Mouse (Mus musculus) intestine, embryonic 16.5 days (tissue): ENCODE measurements around the gene Sorbs1. TPM values are rescaled to one million over a fixed set of nuclear protein-coding genes. Genes with fewer than 3 reads are reported as not detected.

Experiments used
- ATAC-seq: fragments of 200-750 bp; cut with Nextera tagmentation; 2 replicates; pipeline ENCODE4 v1.8.0; 2017; ENCODE audit warnings: moderate TSS enrichment, moderate library complexity
- H3K27ac ChIP-seq: fragments of 300-500 bp; sonication (generic); 2 replicates; pipeline ENCODE4 v1.5.1; 2014; ENCODE audit warnings: mild to moderate bottlenecking, low read length
- H3K27me3 ChIP-seq: fragments of 300-500 bp; sonication (generic); replicated peaks from 2 replicates; pipeline ENCODE4 v1.6.1; 2014; ENCODE audit warnings: low read length, control low read depth, mixed read lengths; ENCODE audit not compliant: control insufficient read depth, insufficient read depth
- H3K36me3 ChIP-seq: fragments of 300-500 bp; sonication (generic); 2 replicates; pipeline ENCODE4 v1.6.1; 2014; ENCODE audit warnings: low read length, control low read depth; ENCODE audit not compliant: control insufficient read depth, insufficient read depth
- H3K4me1 ChIP-seq: fragments of 300-500 bp; sonication (generic); 2 replicates; pipeline ENCODE4 v1.6.1; 2014; ENCODE audit warnings: low read length, control low read depth, mixed read lengths; ENCODE audit not compliant: control insufficient read depth, insufficient read depth
- H3K4me2 ChIP-seq: fragments of 300-500 bp; sonication (generic); 2 replicates; pipeline ENCODE4 v1.6.1; 2014; ENCODE audit warnings: low read depth, low read length, control low read depth
- H3K4me3 ChIP-seq: fragments of 300-500 bp; sonication (generic); 2 replicates; pipeline ENCODE4 v1.5.1; 2014; ENCODE audit warnings: mild to moderate bottlenecking, low read length
- H3K9ac ChIP-seq: fragments of 300-500 bp; sonication (generic); 2 replicates; pipeline ENCODE4 v1.6.1; 2014; ENCODE audit warnings: low read depth, low read length
- H3K9me3 ChIP-seq: fragments of 300-500 bp; sonication (generic); 2 replicates; pipeline ENCODE4 v1.6.1; 2016; ENCODE audit warnings: low read length, control low read depth; ENCODE audit not compliant: control insufficient read depth
- WGBS: fragments of 180-500 bp; shearing (Covaris S2); extraction: QIAGEN DNeasy Blood & Tissue Kit; methylation state at CpG from one replicate; pipeline ENCODE4 v1.1.7; 2014; 5-methylcytosine and 5-hydroxymethylcytosine counted together
- polyA plus RNA-seq: library from polyadenylated mRNA; unstranded; fragments of >200 nt; fragmentation: Nextera tagmentation; extraction: Ambion mirVana; gene quantifications from 2 replicates; pipeline ENCODE4 v1.2.1, GENCODE M21; 2015

Gene Sorbs1
- polyA plus RNA-seq, 1 experiment from 2014 or later = 84.3 TPM

DNA sequence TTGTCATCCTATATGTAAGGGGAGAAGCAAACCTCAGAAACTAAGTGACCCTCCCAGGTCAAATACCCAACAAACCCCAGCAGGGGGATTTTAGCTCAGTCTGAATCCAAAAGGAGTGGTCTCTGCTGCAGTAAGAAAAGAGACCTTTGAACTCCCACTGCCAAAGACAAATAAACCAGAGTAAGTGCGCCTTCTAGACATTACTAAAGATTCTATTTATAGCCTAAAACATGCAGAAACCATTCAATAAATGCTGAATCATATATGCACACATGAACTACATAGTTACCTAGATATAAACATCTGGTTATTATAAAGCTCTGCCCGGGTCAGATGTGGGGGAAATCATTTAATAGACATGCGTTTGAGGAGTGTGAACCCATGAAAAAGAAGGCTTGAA, 84.0 kb downstream of the Sorbs1 start:
- H3K4me3 ChIP-seq = no peak overlapping the region
- no peak overlapping the region for H3K27ac ChIP-seq
- H3K4me1 ChIP-seq = peaks cover 7% of the 10 kb centered on the region; the same call in 1 of the 2 replicates
- no peaks in the 10 kb centered on the region for H3K9me3 ChIP-seq
- H3K4me2 ChIP-seq = no peak overlapping the region
- 51% methylated on average over 3 of the region's 3 CpGs for WGBS
- H3K27me3 ChIP-seq = no peaks in the 10 kb centered on the region
- no peak overlapping the region for H3K9ac ChIP-seq
- no peaks in the 10 kb centered on the region for H3K36me3 ChIP-seq
- ATAC-seq = 0 out of 2 replicates have a peak, but pooled peaks have one; percentile 33

- ATAC-seq = no peak
- H3K9me3 ChIP-seq = no peaks in the 10 kb centered on the region
- H3K9ac ChIP-seq = no peak overlapping the region
- H3K4me2 ChIP-seq = no peak overlapping the region
- no peak overlapping the region for H3K27ac ChIP-seq
- H3K27me3 ChIP-seq = no peaks in the 10 kb centered on the region
- H3K4me1 ChIP-seq = peaks cover 7% of the 10 kb centered on the region; the same call in 1 of the 2 replicates
- no peaks in the 10 kb centered on the region for H3K36me3 ChIP-seq
- 83% methylated on average over 3 of the region's 3 CpGs for WGBS
- H3K4me3 ChIP-seq = no peak overlapping the region
Measured at GRCm38 (mm10) chr19:40429169-40429568, 84.4 kb downstream of the Sorbs1 start.

DNA sequence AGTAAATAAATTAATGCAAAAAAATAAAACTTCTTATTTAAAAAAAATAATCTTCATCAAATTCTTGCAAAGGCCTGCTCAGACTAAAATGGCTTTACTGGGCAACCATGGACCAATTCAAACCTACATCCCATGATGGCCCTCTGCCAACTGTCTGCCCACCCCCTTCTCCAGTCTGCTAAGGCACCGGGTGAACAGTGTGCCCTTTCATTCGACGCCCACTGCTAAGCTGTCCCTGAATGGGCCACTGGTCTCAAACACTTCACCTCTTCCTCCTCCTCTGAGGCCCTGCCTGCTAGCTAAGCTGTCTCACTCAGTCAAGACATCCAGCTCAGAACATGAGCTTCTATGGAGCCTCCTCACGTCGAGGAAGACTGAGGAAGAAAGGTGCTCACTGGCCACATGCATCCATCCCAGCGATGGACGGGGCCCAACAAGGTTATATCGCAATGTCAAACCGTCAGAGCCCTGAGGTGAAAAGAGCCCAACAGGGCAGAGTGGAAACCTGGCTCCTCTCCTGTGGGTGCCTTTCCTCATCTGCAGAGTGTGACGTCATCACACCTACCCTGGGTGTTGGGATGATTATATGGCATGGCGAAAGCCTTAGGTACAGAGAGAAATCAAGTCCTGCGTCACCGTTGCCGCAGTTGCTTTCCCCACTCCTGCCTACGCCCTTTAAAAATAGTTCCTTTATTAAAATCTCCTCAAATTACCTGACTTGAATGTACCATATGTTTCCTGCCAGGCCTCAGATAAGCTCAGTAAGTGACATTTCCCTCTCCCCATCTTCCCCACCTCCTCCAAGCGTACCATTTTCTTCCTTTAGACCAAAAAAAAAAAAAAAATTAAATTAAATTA, 87.2 kb downstream of the Sorbs1 start:
- Histone ChIP-seq H3K36me3 (no peaks in the 10 kb centered on the region), H3K9ac (no peak overlapping the region), H3K27me3 (no peaks in the 10 kb centered on the region), H3K9me3 (no peaks in the 10 kb centered on the region), H3K27ac (no peak overlapping the region), H3K4me2 (no peak overlapping the region), H3K4me1 (peaks cover 7% of the 10 kb centered on the region; the same call in 1 of the 2 replicates), H3K4me3 (no peak overlapping the region)
- 86% methylated on average over 16 of the region's 16 CpGs for WGBS
- no peak for ATAC-seq

DNA sequence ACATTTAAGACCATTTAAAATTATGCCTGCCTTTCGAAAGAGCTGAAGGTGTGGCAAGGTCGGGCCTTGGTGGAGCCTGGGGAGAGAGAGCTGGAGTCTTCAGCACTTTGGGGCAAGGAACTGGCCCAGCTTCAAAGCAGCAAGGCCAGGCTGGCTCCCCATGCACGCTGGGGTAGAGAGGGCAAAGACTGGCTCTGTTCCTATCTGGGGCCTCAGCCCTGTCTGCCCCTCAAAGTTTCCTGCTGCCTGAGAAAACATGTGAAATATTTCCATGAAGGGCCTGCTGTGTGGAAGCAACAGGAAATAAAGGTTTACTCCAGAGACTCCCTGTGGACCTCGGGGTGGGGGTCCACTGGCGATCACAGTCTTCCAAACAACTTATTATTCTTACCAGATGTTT, 88.3 kb downstream of the Sorbs1 start:
- peaks cover 7% of the 10 kb centered on the region; the same call in 1 of the 2 replicates for H3K4me1 ChIP-seq
- H3K9me3 ChIP-seq = no peaks in the 10 kb centered on the region
- 0 out of 2 replicates have a peak, but pooled peaks have one; percentile 26 for ATAC-seq
- H3K36me3 ChIP-seq = no peaks in the 10 kb centered on the region
- no peak overlapping the region for H3K4me3 ChIP-seq
- no peak overlapping the region for H3K4me2 ChIP-seq
- no peak overlapping the region for H3K27ac ChIP-seq
- no peaks in the 10 kb centered on the region for H3K27me3 ChIP-seq
- 33% methylated on average over 5 of the region's 5 CpGs for WGBS
- H3K9ac ChIP-seq = no peak overlapping the region

DNA sequence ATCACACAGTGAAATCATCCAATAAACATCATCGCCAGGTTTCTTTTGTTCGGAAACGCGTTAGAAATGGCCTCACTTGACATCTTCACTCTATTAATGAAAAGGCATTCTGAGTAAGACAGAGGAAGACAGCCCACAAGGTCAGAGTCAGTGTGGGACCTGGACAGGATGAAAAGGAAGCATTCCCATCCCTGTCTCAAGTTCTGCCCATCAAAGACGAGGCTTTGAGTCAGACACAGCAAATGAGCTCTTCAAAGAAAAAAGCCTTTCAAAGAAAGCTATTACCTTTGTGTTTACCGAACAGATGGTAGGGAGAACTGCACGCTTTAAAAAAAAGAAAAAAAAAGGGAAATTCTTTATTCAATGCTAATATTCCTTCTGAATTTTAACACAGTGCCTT, 92.5 kb downstream of the Sorbs1 start:
- Histone ChIP-seq H3K27me3 (no peaks in the 10 kb centered on the region), H3K4me1 (peaks cover 4% of the 10 kb centered on the region; the same call in 1 of the 2 replicates), H3K9me3 (no peaks in the 10 kb centered on the region), H3K4me2 (no peak overlapping the region), H3K27ac (no peak overlapping the region), H3K9ac (no peak overlapping the region), H3K36me3 (no peaks in the 10 kb centered on the region), H3K4me3 (no peak overlapping the region)
- 64% methylated on average over 7 of the region's 7 CpGs for WGBS
- no peak for ATAC-seq

- Histone ChIP-seq H3K36me3 (no peaks in the 10 kb centered on the region), H3K4me3 (no peak overlapping the region), H3K9me3 (no peaks in the 10 kb centered on the region), H3K4me1 (peaks cover 10% of the 10 kb centered on the region), H3K27me3 (no peaks in the 10 kb centered on the region), H3K9ac (no peak overlapping the region), H3K4me2 (no peak overlapping the region), H3K27ac (no peak overlapping the region)
- 68% methylated on average over 7 of the region's 7 CpGs for WGBS
- ATAC-seq = no peak
Measured at GRCm38 (mm10) chr19:40419315-40419714, 94.3 kb downstream of the Sorbs1 start.

DNA sequence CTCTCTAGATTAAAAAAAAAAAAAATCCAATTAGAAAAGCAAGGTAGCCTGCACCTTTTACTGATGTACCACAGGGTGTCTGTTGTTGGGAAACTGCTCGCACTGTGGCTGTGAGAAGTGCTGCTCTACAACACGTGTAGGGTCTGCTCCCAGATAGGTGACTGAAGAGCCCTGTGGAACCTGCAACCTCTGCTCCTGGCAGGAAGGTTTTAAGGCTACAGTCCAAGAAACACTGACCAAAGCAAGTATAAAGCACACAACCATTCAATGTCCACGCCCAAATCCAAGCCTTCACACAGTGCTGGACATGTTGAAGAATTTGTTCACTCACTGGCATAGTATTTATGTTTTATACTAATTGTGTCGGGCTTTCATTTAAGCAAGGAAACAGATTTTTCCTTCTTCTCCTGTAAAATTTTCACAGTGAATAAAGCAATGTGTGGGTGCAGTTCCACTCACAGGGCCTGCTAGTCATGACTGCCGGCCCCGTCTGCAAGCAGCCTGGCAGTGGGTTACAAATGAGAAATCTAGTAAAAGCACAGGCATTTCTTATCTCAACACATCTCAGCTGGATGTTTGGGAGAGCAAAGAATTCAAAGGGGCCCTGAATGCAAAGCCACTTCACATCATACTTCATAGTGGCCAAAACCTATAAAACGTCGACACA, 96.3 kb downstream of the Sorbs1 start:
- H3K27me3 ChIP-seq = no peaks in the 10 kb centered on the region
- no peak overlapping the region for H3K9ac ChIP-seq
- no peaks in the 10 kb centered on the region for H3K36me3 ChIP-seq
- no peak overlapping the region for H3K27ac ChIP-seq
- H3K9me3 ChIP-seq = no peaks in the 10 kb centered on the region
- no peak for ATAC-seq
- H3K4me1 ChIP-seq = peaks cover 13% of the 10 kb centered on the region
- no peak overlapping the region for H3K4me2 ChIP-seq
- no peak overlapping the region for H3K4me3 ChIP-seq
- WGBS = 62% methylated on average over 8 of the region's 8 CpGs

GRCm38 (mm10) chr19:40415725-40416124, 97.9 kb downstream of the Sorbs1 start:
- Histone ChIP-seq H3K9ac (no peak overlapping the region), H3K4me3 (no peak overlapping the region), H3K4me2 (no peak overlapping the region), H3K36me3 (no peaks in the 10 kb centered on the region), H3K27ac (no peak overlapping the region), H3K4me1 (peaks cover 13% of the 10 kb centered on the region), H3K27me3 (no peaks in the 10 kb centered on the region), H3K9me3 (no peaks in the 10 kb centered on the region)
- ATAC-seq = no peak
- 89% methylated on average over 1 of the region's 1 CpGs for WGBS

DNA sequence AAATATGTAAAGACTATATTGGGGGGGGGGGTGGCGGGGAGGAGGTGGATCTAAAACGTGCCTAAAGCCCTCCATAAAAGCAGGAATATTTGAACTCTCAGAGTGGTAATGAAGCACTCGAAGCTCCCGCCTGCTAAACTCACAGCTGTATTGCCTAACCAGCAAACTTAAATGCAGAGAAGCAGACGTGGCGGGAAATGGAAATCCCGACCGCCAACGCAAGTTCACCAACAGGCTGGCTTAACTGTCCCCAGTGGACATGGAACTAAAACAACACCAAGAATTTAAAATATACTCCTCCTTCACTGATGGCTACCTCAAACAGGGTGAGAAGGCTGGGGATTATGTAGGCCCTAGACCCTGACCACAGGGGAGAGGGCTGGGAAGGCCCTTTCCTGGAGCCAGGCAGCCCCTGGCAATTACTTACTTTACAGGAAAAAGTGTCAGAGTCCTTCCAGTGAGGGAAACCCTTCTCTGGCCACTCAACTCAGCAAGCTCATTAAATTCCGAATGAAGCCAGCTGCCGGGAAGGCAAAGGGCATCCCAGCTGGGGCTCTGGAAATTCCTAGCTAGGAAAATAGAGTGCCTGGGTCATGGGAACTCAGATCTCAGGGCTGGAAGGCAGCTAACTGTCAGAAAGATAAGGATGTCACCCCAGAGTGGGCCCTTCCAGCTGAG, 98.6 kb downstream of the Sorbs1 start:
- Histone ChIP-seq H3K4me2 (no peak overlapping the region), H3K9ac (no peak overlapping the region; the same call in 1 of the 2 replicates), H3K4me3 (no peak overlapping the region), H3K4me1 (peaks cover 16% of the 10 kb centered on the region), H3K27ac (peak overlapping the region; percentile 78), H3K27me3 (no peaks in the 10 kb centered on the region), H3K36me3 (no peaks in the 10 kb centered on the region), H3K9me3 (no peaks in the 10 kb centered on the region)
- peak; percentile 39; the same call in 1 of the 2 replicates for ATAC-seq
- 63% methylated on average over 11 of the region's 11 CpGs for WGBS
